Mouse (Mus musculus) T-helper 2 cell (primary cell): ENCODE measurements around the gene Zfp185.

Experiments used
- in situ Hi-C: fragments of 300-600 bp; cut with MboI, MseI; formaldehyde crosslinking; loops from one replicate; pipeline ENCODE4 v1.15.1; 2025; ENCODE audit warnings: high pct_unique_total_duplicates

Zfp185 gene

GRCm38 (mm10) chrX:72986841-72987519 lies at the start of gene Zfp185:
Gene Zfp185 (plus strand): TSS chrX:72987339.
- in situ Hi-C loops = loop anchor here (10.0 kb wide), 1 partner anchor 702 kb away; no protein-coding TSS in a partner anchor

- in situ Hi-C loops = no loop called here
These were observed 33.7 kb upstream of the Zfp185 start for GRCm38 (mm10) chrX:72953464-72953863.

DNA sequence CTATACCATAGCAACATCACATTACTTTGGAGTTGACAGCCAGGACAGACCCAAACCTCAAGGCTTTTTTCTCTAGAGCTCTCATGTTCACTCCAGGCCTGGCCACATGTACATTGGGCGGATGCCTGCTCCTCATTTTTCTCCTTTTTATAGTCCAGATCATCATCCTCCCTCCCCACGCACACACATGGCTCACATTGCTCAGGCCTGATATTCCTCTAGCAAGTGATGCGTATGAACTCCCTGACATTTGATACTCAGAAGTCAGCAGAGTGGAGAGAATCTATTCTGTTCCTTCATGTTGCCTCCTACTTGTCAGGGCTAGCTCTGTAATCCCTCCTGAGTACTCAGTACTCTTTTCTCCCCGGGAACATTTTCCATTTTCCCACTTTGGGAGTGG lies 30.7 kb upstream of the Zfp185 start:
- in situ Hi-C loops = no loop called here

GRCm38 (mm10) chrX:72960431-72960830 lies 26.7 kb upstream of the Zfp185 start:
- in situ Hi-C loops = no loop called here

DNA sequence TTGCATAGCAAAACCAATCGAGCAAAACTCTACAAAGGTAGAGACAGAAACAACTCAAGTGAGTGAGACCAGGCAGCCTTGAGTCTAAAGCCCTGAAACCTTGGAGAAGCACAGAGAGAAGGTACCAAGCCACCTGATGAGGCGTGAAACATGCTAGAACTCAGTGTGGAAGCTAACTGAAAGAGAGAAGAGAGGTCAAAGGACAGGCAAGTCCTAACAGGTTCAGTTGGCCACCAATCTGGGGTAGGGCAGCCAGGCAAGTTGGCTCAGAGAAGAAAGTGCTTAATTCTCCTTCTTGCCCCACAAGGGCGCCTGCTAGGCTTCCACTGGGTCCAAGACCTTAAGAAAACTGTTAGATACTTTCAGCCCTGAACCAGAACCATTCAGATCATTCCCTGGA lies 25.6 kb upstream of the Zfp185 start:
- in situ Hi-C loops = no loop called here

GRCm38 (mm10) chrX:72962743-72963142 lies 24.4 kb upstream of the Zfp185 start:
- in situ Hi-C loops = no loop called here

DNA sequence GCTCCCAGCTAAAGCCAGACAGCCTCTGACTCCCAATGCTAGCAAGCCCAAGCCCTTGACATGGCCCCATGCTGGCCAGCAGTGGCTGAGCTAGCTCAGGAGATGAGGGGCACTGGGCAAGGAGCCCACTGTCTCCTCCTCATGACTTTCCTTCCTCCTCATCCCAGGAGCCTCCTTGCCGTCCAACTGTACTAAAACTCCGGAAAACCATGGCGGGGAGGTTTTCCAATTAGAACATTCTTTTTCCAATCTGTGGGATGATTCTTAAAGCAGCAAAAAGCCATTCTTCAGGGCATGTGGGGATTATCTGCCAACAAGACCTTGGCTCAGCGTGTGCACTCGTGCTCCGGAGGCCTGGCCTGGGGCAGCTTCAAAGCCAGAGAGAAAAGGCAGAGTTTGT lies 4.3 kb upstream of the Zfp185 start:
- in situ Hi-C loops = loop anchor here (10.0 kb wide), 1 partner anchor 698 kb away; no protein-coding TSS in a partner anchor

- in situ Hi-C loops = loop anchor here (10.0 kb wide), 1 partner anchor 701 kb away; no protein-coding TSS in a partner anchor
These were observed 1.5 kb upstream of the Zfp185 start for GRCm38 (mm10) chrX:72985607-72986006.

DNA sequence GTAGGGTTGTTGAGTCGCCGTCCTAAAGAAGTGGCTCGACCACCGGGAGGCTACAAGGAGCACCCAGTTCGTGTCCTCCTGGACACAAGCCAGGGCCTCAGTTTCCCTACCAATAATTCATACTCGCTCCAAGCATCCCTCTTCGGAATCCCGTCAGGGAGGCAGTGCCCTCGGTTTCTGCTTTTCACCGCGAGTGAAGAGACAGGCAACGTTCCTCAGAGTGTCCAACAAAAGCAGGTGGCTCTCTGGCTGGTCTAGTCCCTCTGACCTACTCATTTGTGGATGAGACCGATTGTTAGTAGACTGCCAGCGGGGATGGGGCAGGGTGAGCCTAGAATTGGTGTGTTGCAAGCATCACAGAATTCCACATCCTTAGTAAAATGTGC lies 374 bp downstream of the Zfp185 start:
- in situ Hi-C loops = loop anchor here (10.0 kb wide), 1 partner anchor 703 kb away; no protein-coding TSS in a partner anchor

GRCm38 (mm10) chrX:72988431-72988830 lies 1.3 kb downstream of the Zfp185 start:
- in situ Hi-C loops = loop anchor here (10.0 kb wide), 1 partner anchor 704 kb away; no protein-coding TSS in a partner anchor

DNA sequence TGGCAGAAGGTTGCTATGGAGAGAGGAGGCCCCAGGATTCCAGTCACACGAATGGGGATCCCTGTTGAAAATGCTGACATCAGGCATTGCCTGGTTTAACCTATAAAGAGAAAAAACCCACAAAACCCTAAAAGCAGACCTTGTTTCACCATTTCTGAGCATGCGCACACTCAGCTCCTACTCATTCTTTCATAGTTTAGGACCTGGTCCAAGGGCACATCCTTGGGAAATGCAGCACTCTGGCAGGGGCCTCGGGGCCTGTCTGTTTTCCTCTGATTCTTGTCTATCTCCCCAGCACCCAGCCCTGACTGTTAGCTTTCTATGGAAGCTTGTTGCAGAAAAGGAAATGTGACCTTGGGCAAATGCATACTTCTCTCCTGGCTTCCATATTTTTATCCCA lies 3.4 kb downstream of the Zfp185 start:
- in situ Hi-C loops = no loop called here

- in situ Hi-C loops = no loop called here
These were observed 5.3 kb downstream of the Zfp185 start for GRCm38 (mm10) chrX:72992291-72992919.

DNA sequence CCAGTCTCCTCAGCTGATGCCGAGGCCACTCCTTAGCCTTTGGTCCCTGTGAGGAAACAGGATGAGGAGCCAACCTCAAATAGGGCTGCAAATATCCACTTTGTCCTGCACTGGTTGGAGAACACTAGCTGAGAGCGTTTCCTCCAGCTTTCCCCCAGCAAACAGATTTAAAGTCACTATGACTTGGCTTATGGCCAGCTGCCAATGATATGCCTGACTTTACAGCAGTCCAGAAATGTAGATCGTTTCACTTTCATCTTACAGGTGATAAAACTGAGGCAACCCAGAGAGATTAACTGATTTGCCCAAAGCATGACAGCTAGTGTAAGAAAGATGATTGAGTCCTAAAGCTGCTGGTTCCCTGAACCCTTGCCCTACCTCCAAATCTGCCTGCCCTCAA lies 8.4 kb downstream of the Zfp185 start:
- in situ Hi-C loops = no loop called here

GRCm38 (mm10) chrX:73003110-73003509 lies 16.0 kb downstream of the Zfp185 start:
- in situ Hi-C loops = no loop called here

- in situ Hi-C loops = no loop called here
These were observed 18.5 kb downstream of the Zfp185 start for GRCm38 (mm10) chrX:73005678-73006077.

GRCm38 (mm10) chrX:73007597-73008479 lies 20.7 kb downstream of the Zfp185 start:
- in situ Hi-C loops = no loop called here

GRCm38 (mm10) chrX:73012846-73013245 lies 25.7 kb downstream of the Zfp185 start:
- in situ Hi-C loops = no loop called here

- in situ Hi-C loops = no loop called here
These were observed 49.9 kb downstream of the Zfp185 start, which contains the start of gene Pnma5 for GRCm38 (mm10) chrX:73037003-73037402. Gene Pnma5 (minus strand): TSS chrX:73037103.

DNA sequence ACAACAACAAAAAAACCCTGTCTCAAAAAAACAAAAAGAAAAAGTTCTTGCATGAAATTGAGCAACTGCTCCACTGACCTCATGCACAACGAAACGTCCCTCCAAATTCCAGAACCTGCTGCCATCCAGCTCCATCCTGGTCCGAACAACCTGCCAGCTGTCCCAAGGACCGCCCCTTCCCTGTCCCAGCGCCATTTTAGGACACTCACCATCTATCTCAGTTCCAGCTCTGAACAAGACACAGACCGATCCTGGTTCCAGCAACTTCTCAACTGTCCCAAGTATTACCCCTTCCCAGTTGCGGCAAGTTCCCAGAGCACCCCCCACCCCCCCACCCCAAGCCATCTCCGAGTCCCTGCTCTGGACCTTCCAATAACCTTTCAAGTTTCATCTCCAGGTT lies 51.7 kb downstream of the Zfp185 start:
- in situ Hi-C loops = no loop called here

DNA sequence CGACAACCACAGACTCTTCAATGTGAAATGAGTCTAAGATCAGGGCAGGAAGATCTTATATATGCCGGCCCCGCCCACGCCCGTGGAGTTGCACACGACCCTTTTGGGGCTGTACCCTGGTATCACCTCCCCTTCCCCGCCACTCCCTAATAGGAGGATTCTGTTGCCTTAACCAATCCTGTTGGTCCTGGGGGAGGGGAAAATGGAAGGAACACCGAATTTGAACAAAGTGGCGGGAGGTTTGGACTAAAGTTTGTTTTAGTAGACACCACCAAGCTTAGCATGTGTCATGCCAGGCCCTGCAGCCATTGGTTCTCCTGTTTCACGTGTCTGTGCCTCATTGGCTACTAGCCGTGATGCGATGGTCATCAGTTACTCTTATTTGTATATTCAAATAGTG lies 52.5 kb downstream of the Zfp185 start:
- in situ Hi-C loops = no loop called here

DNA sequence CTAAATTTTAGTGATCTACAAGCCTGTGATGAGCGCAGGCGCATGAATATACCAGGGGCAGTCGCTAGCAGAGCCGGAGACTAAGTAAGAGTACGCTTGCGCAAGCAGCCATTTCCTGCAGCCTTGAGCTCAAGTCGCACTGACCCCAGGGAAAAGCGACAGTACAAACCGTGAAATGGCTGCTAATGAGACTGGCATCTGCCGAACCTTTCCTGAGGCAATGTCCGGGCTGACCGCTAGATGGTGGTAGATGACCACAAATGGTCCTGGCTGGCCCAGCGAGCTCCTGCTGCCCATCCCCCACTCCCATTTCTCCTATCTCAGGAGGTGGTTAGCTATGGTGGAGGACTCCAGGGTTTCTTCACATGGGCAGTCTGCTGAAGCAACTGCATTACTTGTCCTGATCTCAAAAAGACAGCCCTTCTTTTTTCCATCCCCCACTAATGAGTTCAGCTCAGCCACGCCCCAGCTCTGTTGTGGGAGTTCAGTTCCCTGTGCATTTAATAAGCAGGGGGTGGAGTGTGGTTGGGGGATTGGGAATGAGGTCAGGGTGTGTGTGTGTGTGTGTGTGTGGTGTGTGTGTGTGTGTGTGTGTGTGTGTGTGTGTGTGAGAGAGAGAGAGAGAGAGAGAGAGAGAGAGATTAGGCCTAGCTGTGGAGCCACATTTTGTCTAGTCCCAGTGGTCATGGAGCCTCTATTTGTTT lies 66.9 kb downstream of the Zfp185 start:
- in situ Hi-C loops = loop anchor here (5.0 kb wide), 1 partner anchor 343 kb away; the partner anchor contains the start of gene Gm18336
